Mouse (Mus musculus) olfactory bulb, adult 2 months (tissue): Measurements from ENCODE around the gene Adam23.

Source experiments
- CTCF ChIP-seq: fragments of 200-500 bp; IDR thresholded peaks from 2 replicates; pipeline ENCODE4 v1.5.1; 2012; ENCODE audit warnings: low read depth, mild to moderate bottlenecking, low read length, moderate library complexity; ENCODE audit not compliant: insufficient read depth
- POLR2A ChIP-seq: fragments of 200-500 bp; IDR thresholded peaks from 2 replicates; pipeline ENCODE4 v1.6.1; 2012; ENCODE audit warnings: mild to moderate bottlenecking, low read depth, low read length, moderate library complexity; ENCODE audit not compliant: insufficient read depth

DNA sequence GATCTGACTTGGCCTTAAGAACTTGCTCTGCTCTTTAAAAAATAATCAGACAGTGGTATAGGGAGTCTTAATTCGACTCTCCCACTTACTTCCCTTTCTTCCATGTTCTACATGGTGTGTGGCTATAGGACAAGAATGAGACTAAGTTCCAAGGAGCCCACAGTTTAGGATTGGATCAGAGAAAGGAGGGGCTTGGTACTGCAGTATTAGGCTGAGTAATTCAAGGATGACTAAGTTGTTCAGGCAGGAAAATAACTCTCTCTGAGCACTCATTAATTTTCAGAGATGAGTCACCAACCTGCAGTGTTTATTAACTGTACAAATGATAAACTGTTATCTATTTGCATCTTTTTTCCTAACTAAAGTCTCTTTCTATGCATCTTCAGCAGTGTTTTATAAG lies 45.3 kb downstream of the Adam23 start:
- TF ChIP-seq CTCF (no peak), POLR2A (no peak)
